Mouse (Mus musculus): ENCODE data around the gene Exd1.
A peak's percentile ranks its signal among the peaks of the same experiment; 100 is the strongest.

Gene Exd1

DNA sequence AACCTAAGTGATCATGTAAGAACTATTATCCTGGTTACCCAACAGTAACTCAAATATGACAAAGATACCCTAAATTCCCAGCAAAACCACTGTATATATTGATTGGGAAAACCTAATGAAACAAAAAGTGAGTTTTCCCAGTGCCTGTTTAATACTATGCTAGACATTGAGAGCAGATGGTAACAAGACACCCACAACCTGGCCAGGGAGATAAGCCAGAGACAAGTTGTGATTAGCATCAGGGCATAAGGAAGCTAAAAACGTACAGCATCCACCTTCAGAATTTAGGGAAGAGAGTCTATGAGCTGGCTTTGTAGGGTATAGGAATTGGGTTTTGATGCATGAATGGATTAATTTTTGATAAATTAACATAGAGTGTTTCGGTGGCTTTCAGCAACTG, 2.3 kb upstream of the Exd1 start:
- no peaks in the 10 kb centered on the region for H3K9me3 ChIP-seq (ENCODE audit: low read length)
- no peak for TF ChIP-seq NANOG (IDR thresholded peaks at IDR 0.05; ENCODE audit: borderline replicate concordance, low read length)
- no peak for TF ChIP-seq POU5F1 (IDR thresholded peaks at IDR 0.05; ENCODE audit: borderline replicate concordance, low read length)
- no peak for TF ChIP-seq CTCF (conservative IDR thresholded peaks at IDR 0.05; ENCODE audit: low read length)
- no peak overlapping the region for H3K4me3 ChIP-seq (replicated peaks; ENCODE audit: low read length)
- peaks cover 20% of the 10 kb centered on the region for H3K4me1 ChIP-seq (replicated peaks; ENCODE audit: low read depth, low read length)
- no peaks in the 10 kb centered on the region for H3K27me3 ChIP-seq (ENCODE audit: insufficient read depth, low read length)
- H3K36me3 ChIP-seq (ENCODE audit: insufficient read depth, low read length) = no peaks in the 10 kb centered on the region

DNA sequence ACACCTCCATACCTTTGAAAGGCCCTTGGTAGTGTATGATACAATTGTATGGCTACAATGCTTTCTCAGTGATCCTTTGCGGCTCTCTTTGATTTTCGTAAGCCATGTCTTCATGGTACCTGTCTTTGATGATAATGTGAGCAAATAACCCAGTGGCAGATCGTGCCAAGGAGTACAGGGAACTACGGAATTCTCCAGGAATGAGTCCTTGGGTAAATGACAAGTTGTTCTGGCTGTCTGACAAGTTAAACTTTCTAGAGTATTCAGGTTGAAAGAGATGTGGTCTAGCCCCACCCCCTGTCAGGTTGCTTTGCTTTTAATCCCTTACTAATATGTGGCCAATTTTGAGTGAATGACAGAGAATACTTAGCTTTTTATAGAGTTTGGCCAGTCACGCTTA, 1.3 kb upstream of the Exd1 start:
- no peaks in the 10 kb centered on the region for H3K27me3 ChIP-seq (ENCODE audit: insufficient read depth, low read length)
- H3K4me3 ChIP-seq (replicated peaks; ENCODE audit: low read length) = no peak overlapping the region
- H3K9me3 ChIP-seq (ENCODE audit: low read length) = no peaks in the 10 kb centered on the region
- peaks cover 20% of the 10 kb centered on the region for H3K4me1 ChIP-seq (replicated peaks; ENCODE audit: low read depth, low read length)
- H3K36me3 ChIP-seq (ENCODE audit: insufficient read depth, low read length) = no peaks in the 10 kb centered on the region
- TF ChIP-seq CTCF (conservative IDR thresholded peaks at IDR 0.05; ENCODE audit: low read length) = no peak
- no peak for TF ChIP-seq POU5F1 (IDR thresholded peaks at IDR 0.05; ENCODE audit: borderline replicate concordance, low read length)
- TF ChIP-seq NANOG (IDR thresholded peaks at IDR 0.05; ENCODE audit: borderline replicate concordance, low read length) = no peak

DNA sequence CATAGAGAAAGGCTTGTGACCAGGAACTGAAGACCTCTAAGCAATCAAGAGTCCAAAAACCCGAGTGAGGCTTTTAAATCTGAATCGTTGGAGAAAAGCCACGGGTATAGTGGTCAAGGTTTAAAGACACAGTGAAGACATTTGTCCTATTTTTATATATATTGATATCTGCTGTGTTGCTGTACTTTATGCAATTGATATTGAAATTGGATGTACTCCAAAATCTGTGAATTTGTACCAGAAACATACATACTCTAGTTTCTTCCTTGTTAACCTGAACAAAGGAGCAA, 889 bp upstream of the Exd1 start:
- TF ChIP-seq NANOG (IDR thresholded peaks at IDR 0.05; ENCODE audit: borderline replicate concordance, low read length) (no peak), CTCF (conservative IDR thresholded peaks at IDR 0.05; ENCODE audit: low read length) (no peak), POU5F1 (IDR thresholded peaks at IDR 0.05; ENCODE audit: borderline replicate concordance, low read length) (no peak)
- no peaks in the 10 kb centered on the region for H3K9me3 ChIP-seq (ENCODE audit: low read length)
- peak overlapping the region; percentile 89 for H3K4me3 ChIP-seq (replicated peaks; ENCODE audit: low read length)
- H3K27me3 ChIP-seq (ENCODE audit: insufficient read depth, low read length) = no peaks in the 10 kb centered on the region
- no peaks in the 10 kb centered on the region for H3K36me3 ChIP-seq (ENCODE audit: insufficient read depth, low read length)
- peaks cover 20% of the 10 kb centered on the region for H3K4me1 ChIP-seq (replicated peaks; ENCODE audit: low read depth, low read length)

DNA sequence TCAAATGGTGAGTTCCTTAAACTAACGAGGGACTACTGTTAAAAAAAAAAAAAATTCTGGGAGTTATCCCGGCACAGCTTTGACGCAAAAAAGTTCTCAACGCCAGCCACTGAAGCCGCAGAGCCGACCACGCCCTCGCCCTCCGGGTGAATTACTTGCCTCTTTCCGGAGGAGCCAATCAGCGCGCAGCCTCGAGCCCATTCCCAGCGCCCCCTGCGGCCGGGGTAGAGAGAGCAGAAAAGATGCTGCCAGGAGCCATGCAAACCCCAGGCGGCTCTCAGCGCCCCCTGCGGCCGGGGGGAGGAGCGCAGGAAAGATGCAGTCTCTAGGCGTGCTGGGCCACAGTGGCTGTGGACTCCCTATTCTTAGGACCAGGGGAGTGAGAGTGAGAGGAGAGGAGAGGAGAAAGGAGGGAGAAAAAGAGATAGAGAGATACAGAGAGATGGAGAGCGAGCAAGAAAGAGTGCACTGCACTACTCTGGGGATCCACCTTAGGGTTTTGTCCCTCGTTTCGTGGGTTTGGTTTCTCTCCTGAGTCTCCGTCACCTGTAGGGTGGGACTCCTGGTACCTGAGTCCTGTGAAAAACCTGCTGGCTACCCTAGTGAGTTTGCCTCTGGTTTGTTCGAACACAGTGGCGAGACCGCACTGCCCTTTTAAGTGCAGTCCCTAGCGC, 442 bp downstream of the Exd1 start:
- Histone ChIP-seq H3K4me3 (replicated peaks; ENCODE audit: low read length) (peak overlapping the region; percentile 89), H3K27me3 (ENCODE audit: insufficient read depth, low read length) (no peaks in the 10 kb centered on the region), H3K9me3 (ENCODE audit: low read length) (no peaks in the 10 kb centered on the region), H3K36me3 (ENCODE audit: insufficient read depth, low read length) (no peaks in the 10 kb centered on the region), H3K4me1 (replicated peaks; ENCODE audit: low read depth, low read length) (peaks cover 20% of the 10 kb centered on the region)
- TF ChIP-seq POU5F1 (IDR thresholded peaks at IDR 0.05; ENCODE audit: borderline replicate concordance, low read length) (no peak), CTCF (conservative IDR thresholded peaks at IDR 0.05; ENCODE audit: low read length) (peak; percentile 94)

DNA sequence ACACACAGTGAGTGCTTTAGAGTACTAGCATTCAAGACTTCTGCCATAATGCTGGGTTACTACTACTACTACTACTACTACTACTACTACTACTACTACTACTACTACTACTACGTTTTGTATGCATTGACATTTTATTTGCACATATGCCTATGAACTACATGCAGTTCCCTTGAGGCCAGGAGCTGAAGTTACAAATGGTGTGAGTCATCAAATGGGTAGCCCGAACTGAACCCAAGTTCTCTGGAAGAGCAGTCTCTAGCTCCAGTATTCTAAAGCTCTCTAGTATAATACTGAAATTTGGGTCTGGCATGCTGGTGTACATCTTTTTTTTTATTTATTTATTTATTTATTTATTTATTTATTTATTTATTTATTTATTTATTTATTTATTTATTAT, 3.8 kb downstream of the Exd1 start:
- peaks cover 15% of the 10 kb centered on the region for H3K4me1 ChIP-seq (replicated peaks; ENCODE audit: low read depth, low read length)
- no peaks in the 10 kb centered on the region for H3K27me3 ChIP-seq (ENCODE audit: insufficient read depth, low read length)
- no peaks in the 10 kb centered on the region for H3K9me3 ChIP-seq (ENCODE audit: low read length)
- no peak overlapping the region for H3K4me3 ChIP-seq (replicated peaks; ENCODE audit: low read length)
- TF ChIP-seq NANOG (IDR thresholded peaks at IDR 0.05; ENCODE audit: borderline replicate concordance, low read length) = no peak
- no peak for TF ChIP-seq POU5F1 (IDR thresholded peaks at IDR 0.05; ENCODE audit: borderline replicate concordance, low read length)
- TF ChIP-seq CTCF (conservative IDR thresholded peaks at IDR 0.05; ENCODE audit: low read length) = no peak
- H3K36me3 ChIP-seq (ENCODE audit: insufficient read depth, low read length) = no peaks in the 10 kb centered on the region

DNA sequence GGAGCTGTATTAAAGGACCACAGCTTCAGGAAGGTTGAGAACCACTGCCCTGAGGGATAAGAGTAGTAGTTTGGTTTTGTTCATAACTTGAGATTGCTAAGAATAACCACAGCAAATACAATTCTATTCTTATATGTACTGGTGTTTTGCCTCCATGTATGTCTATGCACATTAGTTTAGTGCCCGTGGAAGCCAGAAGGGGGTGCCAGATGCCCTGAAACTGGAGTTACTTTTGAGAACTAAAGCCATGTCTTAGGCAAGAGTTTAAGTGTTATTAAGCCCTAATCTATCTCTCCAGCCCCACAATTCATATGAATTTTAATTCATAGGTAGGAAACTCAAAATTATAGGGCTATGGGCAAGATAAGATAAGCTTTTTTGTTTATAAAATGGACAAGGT, 5.3 kb downstream of the Exd1 start:
- Histone ChIP-seq H3K9me3 (ENCODE audit: low read length) (no peaks in the 10 kb centered on the region), H3K4me1 (replicated peaks; ENCODE audit: low read depth, low read length) (peaks cover 7% of the 10 kb centered on the region), H3K4me3 (replicated peaks; ENCODE audit: low read length) (no peak overlapping the region), H3K27me3 (ENCODE audit: insufficient read depth, low read length) (no peaks in the 10 kb centered on the region), H3K36me3 (ENCODE audit: insufficient read depth, low read length) (no peaks in the 10 kb centered on the region)
- TF ChIP-seq NANOG (IDR thresholded peaks at IDR 0.05; ENCODE audit: borderline replicate concordance, low read length) (no peak), POU5F1 (IDR thresholded peaks at IDR 0.05; ENCODE audit: borderline replicate concordance, low read length) (no peak), CTCF (conservative IDR thresholded peaks at IDR 0.05; ENCODE audit: low read length) (peak; percentile 49)

DNA sequence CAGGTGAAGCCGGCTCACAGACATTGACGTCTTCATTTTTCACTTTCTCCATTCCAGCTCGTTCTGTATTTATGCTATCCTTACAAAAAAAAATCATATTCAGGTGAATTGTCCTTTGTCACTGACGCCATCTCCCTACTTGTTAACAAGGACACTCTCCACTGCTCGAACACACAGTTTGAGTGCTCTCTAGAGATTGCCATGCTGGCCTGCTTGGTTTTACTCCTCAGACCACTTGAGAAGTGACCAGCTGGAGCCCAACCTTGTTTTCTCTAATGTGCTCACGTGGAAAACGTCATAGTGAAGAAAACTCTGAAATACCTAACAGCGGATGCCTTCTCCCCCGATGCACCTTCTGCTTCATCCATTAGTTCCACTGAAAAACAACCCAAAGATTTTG, 8.6 kb downstream of the Exd1 start:
- Histone ChIP-seq H3K27me3 (ENCODE audit: insufficient read depth, low read length) (no peaks in the 10 kb centered on the region), H3K4me3 (replicated peaks; ENCODE audit: low read length) (no peak overlapping the region), H3K36me3 (ENCODE audit: insufficient read depth, low read length) (no peaks in the 10 kb centered on the region), H3K4me1 (replicated peaks; ENCODE audit: low read depth, low read length) (no peaks in the 10 kb centered on the region), H3K9me3 (ENCODE audit: low read length) (no peaks in the 10 kb centered on the region)
- TF ChIP-seq CTCF (conservative IDR thresholded peaks at IDR 0.05; ENCODE audit: low read length) = no peak
- TF ChIP-seq NANOG (IDR thresholded peaks at IDR 0.05; ENCODE audit: borderline replicate concordance, low read length) = no peak
- TF ChIP-seq POU5F1 (IDR thresholded peaks at IDR 0.05; ENCODE audit: borderline replicate concordance, low read length) = no peak

DNA sequence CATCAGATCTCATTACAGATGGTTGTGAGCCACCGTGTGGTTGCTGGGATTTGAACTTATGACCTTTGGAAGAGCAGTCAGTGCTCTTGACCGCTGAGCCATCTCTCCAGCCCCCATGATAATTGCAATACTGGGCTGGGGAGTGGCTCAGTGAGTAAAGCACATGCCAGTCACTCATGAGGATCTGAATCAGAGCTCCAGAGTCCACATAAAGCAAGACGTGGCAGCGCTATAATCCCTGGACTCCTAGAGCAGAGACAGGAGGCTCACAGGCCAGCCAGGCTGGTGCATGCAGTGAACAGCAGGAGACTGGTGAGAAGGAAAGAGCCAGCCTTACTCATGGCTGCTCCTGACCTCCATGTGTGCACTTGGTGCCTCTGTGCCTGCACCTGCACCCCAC, 22.0 kb downstream of the Exd1 start:
- Histone ChIP-seq H3K4me1 (replicated peaks; ENCODE audit: low read depth, low read length) (0 out of 2 replicates have a peak, but pooled peaks cover 3% of the 10 kb centered on the region), H3K9me3 (ENCODE audit: low read length) (no peaks in the 10 kb centered on the region), H3K4me3 (replicated peaks; ENCODE audit: low read length) (no peak overlapping the region), H3K27me3 (ENCODE audit: insufficient read depth, low read length) (no peaks in the 10 kb centered on the region), H3K36me3 (ENCODE audit: insufficient read depth, low read length) (no peaks in the 10 kb centered on the region)
- TF ChIP-seq CTCF (conservative IDR thresholded peaks at IDR 0.05; ENCODE audit: low read length) = no peak
- no peak for TF ChIP-seq NANOG (IDR thresholded peaks at IDR 0.05; ENCODE audit: borderline replicate concordance, low read length)
- no peak for TF ChIP-seq POU5F1 (IDR thresholded peaks at IDR 0.05; ENCODE audit: borderline replicate concordance, low read length)

DNA sequence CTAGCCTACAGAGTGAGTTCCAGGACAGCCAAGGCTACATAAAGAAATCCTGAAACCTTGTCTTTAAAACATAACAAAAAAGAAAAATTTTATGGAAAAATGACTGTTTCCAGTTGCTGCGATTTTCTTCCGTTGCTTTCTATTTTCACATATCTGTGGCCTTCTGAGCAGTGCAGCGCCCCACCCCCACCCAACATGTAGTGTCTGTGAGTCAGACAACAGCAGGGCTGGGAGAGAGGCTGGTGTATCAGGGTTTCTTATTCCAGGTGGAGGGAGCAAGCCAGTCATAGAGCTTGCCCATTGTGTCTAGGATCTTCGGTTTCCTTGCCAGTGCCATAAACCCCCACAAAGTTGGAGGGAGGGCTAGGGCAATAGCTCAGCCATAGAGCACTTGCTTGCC, 23.6 kb downstream of the Exd1 start:
- no peaks in the 10 kb centered on the region for H3K36me3 ChIP-seq (ENCODE audit: insufficient read depth, low read length)
- H3K27me3 ChIP-seq (ENCODE audit: insufficient read depth, low read length) = no peaks in the 10 kb centered on the region; the same call in 1 of the 2 replicates
- TF ChIP-seq POU5F1 (IDR thresholded peaks at IDR 0.05; ENCODE audit: borderline replicate concordance, low read length) (no peak), CTCF (conservative IDR thresholded peaks at IDR 0.05; ENCODE audit: low read length) (no peak), NANOG (IDR thresholded peaks at IDR 0.05; ENCODE audit: borderline replicate concordance, low read length) (no peak)
- H3K9me3 ChIP-seq (ENCODE audit: low read length) = no peaks in the 10 kb centered on the region
- H3K4me1 ChIP-seq (replicated peaks; ENCODE audit: low read depth, low read length) = 0 out of 2 replicates have a peak, but pooled peaks cover 3% of the 10 kb centered on the region
- no peak overlapping the region for H3K4me3 ChIP-seq (replicated peaks; ENCODE audit: low read length)
